Mouse (Mus musculus) gonadal fat pad, adult 2 months (tissue): ENCODE measurements around the gene Sod1. TPM values are rescaled to one million over a fixed set of nuclear protein-coding genes. Genes with fewer than 3 reads are reported as not detected.
"Not testable (repeated sequence)": the region's sequence is repeated elsewhere in the genome, so short reads cannot be mapped to it uniquely, and the experiment has no call there.

Source experiments
- DNase-seq: peaks from one replicate; pipeline ENCODE4 v3.0.0-alpha.2; 2012; ENCODE audit warnings: low read depth
- polyA plus RNA-seq: library from polyadenylated mRNA; depleted of rRNA; stranded (reverse); fragments of >200 nt; gene quantifications from 2 replicates; pipeline ENCODE4 v1.2.3, GENCODE M21; 2012

The Sod1 gene
- polyA plus RNA-seq, 1 experiment: 687 TPM

DNA sequence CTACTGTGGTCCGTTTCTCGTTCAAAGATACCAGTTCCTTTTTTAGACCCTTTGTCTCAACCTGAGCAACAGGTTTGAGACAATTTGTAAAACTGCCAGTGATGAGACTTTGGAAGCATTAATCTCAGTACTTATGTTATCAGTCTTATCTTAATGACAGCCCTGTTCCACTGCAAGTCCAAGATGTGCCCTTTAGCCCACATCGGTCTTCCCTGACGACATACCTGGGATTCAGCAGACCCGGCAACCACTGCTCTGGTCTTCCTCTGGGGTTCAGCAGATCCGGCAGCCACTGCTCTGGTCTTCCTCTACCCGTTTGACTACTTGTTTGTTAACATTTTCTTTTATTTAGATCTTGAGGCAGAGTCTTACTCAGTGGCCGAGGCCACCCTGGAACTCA lies 8.8 kb upstream of the Sod1 start:
- DNase-seq: no peak

DNA sequence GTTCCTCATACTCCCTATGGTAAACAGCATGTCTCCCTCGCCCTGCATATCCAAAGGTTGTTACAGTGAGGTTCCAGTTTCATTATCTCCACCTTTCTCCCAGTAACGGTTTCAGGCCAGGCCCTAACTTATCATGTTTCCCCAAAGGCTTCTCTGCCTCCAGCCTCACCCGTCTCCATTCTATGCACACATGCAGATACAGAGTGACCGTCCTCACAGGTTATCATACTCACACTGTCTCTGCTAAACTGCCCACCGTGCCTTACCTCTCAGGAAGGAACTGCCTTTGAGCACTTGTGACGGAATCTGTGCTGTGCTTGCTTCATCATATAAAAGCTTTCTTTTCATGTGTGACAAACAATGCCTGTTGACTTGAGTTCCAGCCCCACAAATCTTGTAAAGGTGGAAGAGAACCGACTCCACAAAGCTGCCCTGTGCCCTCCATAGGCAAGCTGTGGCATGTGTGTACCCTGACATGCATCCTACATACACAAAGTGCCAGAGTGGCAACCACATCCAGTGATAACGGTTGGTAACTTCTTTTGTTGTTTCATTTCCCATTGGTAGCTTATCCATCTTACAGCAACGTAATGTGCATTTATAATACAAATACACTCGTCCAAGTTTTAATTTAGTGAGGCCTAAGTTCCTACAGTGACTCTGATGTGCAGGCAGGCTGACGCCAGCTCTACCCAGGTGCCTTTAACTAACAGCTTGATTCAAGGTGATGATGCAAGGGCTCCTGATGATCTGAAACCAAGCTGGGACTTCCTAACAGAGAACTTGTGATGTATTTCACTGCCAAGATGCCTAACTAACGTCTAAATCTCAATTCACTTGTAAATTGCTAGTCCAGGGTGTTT lies 6.8 kb upstream of the Sod1 start:
- no peak for DNase-seq

DNA sequence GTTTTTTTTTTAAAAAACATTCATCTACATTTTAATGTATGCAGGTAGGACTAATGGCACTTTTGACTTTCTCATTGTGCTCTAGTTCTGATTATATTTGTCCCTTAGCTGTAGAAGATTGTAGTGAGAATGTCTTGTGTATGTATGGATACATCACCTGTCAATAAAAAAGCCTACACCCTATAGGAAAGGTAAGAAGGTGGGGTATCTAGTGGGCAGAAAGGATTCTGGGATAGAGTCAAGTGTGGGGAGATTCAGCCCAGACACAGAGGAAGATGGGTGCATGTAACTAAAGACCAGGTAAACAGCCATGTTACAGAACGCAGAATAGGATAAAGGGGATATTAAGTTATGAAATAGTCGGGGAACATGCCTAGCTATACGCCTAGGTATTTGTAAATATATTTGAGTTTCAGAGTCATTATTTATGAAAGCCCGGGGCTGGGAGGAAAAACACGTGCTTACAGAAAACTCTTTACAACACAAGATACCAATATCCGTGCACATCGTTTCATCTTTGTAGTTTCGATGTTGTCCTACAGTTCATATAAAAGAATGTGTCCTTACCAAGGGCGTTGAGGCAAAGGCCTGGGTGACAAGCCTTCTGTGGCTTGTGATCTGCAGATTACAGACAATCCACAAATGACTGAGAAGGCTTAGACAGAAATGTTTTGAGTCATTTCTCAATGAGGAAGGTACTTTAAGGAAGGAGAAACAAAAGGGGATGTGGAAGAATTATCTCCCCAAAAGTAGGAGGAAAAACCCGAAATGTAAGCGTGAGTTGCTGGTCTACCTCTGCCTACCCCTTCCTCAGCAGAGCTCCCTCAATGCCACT lies 5.6 kb upstream of the Sod1 start:
- DNase-seq: no peak

DNA sequence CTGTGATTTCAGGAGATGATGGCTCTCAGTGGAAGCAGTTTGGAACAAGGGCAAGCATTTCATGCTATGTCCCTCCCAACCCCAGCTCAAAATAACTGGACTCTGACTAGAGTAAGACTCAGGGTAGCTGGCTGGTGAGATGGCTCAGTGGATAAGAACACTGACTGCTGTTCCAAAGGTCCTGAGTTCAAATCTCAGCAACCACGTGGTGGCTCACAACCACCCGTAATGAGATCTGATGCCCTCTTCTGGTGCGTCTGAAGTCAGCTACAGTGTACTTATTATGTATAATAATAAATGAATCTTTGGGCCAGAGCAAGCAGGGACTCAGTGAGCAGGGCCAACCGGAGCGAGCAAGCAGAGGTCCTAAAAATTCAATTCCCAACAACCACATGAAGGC lies 4.7 kb upstream of the Sod1 start:
- DNase-seq: not testable (repeated sequence)

DNA sequence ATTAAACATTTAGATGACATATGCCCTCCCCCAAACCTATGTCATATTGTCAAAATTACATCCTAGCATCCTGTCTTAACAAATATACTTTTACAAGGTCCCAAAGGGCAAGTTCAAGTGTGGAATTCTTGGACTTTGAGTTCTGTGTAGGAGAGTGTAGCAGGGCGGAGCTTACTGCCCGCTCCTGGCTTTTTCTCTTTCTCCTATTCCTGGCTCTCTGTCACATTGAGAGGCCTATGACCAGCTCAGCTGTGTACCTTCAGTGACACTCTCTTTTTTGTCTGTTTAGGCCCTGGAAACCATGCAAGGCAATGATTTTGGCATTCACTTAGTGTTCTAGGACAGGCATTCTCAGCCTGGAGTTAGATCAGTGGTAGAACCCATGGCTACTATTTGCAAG lies 4.1 kb upstream of the Sod1 start:
- no peak for DNase-seq

DNA sequence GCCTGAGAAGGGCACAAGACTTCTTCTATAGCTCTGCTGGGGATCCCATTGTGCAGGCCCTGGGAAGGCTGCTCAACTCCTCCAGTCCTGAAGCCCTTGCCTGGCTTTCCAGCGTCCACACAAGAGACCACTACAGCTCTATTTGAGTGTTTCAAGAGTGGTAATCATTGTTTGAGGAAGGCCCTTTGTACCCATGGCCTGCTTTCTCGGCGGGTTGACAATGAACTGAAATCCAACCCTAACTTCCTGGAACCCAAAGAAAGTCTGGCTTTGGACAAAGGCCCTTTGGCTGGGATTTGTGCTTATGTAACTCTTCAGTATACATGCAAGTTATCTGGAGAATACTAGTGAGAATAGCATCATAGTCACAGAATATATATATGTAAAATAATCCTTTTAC lies 3.2 kb upstream of the Sod1 start:
- no peak for DNase-seq

DNA sequence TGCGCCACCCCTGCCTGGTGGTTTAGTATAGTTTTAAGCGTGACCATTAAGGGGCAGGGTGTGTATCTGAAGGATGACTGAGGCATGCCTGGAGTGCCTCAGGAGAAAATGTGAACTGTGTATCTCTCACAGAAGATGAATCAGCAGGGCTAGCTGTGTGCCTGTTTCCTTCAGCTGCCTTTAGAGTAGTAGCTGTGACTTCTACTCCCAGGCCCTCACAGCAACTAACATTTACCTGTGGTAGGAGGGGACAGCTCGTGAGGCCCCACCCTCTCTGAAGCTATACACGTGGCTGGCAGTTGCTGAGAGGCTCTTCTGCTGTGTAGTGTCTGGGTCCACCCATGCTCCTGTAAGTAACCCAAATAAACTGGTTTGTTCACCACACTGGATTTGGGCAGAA lies 2.6 kb upstream of the Sod1 start:
- no peak for DNase-seq

DNA sequence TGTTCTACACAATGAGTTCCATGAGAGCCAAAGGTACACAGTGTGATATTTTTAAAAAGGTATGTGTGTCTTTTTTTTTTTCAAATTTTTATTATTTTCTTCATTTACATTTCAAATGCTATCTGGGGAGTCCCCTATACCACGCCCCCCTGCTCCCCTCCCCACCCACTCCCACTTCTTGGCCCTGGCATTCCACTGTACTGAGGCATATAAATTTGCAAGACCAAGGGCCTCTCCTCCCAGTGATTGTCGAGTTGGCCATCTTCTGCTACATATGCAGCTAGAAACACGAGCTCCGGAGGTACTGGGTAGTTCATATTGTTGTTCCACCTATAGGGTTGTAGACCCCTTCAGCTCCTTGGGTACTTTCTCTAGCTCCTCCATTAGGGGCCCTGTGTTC lies 1.1 kb upstream of the Sod1 start:
- not testable (repeated sequence) for DNase-seq

DNA sequence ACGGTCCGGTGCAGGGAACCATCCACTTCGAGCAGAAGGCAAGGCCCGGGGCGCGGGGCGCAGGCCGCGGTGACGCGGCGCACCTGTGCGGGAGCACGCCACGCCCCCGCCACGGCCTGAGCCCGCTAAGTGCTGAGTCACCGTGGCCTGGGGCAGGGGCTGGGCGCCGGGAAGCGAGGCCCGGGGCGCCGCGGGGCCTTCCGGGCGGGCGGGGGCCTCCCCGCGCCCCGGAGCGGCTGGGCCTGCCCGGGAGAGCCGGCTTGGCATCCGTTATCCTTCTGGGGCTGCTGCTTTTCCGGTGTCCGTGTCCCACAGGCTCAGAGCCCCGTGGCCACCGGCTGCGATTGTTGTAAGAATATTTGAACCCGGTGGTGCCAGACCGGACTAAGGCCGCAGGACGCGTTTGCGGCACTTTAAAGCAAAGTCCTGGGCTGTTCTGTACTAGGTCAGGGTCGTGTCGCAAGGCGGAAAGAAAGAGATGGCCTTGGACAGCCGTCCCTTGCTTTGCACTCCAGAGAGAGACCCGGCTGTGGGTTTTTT lies 408 bp downstream of the Sod1 start:
- DNase-seq: no peak

DNA sequence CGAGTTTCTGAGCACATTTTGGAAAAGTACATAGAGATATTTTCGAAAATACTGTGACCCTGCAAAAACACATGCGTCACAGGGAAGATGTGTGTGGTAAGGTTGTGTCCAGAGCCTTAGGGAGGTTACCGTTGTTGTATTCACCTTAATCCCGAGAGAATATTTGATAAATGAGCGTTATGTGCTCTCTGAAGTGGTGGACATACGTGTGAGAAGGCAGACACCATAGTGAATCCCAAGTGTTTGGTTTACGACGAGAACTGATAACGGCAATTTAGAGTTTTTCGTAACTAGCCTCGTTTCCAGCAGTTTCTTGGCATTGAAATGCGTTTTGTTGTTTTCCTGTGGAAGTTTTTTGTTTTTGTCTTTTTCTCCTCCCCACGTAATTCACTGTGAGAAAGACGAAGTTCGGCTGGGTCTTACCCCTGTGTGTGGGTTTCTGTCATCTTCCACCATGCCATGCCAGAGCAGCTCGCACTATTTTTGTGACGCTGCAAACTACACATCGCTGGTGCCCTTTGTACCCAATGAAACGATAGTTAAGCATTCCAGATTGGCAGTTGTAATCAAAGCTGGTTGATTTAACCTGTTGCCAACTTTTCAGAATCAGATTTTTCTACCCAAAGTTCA lies 1.0 kb downstream of the Sod1 start:
- DNase-seq: no peak

DNA sequence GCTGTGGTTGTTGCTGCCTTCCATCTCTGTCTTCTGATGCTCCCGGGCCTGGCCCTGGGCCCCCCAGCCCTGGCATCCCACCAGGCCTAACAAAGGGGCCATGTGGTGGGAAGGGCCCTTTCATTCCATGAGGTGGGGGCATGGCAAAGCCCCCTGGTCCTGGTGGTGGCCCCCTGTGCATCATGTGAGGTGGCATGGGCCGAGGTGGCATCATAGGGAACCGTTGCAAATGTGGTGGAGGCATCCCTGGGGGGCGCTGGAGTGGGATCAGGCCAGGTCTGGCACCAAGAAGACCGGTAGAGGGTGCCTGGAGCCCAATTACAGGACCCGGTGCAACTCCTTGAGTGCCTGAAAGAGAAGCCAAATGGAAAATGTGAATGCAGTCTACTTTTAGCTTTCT lies 9.3 kb downstream of the Sod1 start:
- DNase-seq: no peak

DNA sequence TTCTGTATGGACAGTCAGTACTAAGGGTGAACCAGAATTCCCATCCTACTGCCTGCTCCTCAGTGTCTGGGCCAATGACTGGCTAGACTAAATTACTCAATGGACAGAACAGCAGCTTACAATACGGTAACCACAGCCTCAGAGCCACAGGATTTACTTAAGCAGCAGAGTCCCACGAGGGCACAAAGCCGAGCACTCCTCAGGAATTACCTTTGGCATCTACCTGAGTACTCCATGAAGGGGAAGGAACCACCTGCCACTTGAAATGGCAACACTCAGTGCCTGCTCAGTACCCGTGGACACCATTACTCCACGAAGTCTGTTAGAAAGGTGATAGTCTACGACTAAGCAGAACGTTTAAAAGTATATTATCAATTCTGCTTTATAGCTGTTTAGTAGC lies 10.7 kb downstream of the Sod1 start:
- DNase-seq: no peak

DNA sequence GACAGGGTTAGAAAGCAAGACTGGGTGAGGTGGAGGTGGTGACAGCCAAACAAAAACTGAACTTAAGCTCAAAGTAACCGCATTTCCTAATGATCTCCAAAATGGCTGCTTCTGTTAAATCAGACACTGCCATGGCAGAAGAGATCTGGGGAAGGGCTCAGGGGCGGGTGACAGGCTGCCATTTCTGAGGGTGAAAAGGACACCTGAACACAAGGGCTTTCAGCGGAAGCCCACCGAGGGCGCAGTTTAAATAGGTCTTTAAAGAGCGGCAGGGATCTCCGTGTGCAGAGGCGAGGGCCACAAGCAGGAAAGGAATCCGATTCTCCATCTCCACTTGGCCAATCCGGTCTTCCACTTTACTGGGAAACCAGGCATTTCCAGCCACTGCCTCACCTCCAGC lies 13.1 kb downstream of the Sod1 start:
- no peak for DNase-seq

DNA sequence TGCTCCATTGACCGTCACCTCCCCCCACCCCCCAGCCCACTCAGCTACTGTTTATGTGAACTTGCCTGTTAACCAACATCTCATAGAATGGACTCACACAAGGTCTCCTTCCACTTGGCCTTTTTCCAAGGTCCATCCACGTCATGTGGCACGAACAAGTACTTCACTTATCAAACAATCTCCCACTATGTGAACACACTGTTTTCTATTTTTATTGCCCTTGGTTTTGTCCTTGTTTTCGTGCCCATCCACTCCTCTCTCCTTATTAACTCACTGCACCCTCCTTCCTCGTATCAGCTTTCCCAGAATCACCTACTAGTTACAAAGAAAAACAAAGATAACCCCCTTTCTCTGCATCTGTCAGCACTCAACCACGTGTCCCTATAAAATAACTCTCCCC lies 14.1 kb downstream of the Sod1 start:
- DNase-seq: no peak

DNA sequence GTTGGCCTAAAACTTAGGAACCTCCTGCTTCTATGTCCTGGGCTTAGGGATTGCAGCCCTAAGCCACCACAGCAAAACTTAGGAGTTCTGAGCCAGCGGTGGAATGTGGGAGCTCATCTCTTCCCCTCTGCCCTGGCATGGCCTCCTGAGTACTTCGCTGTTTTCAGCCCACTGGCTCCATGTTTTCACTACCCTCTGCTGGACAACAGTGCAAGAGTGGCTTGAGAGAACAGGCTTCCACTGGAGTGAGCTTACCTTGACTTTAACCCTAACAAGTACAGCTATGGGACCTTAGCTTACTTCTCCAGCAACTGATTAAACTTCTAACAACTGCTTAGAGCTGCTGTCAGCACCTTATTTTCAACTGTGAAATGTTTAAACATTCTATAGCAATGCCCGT lies 14.6 kb downstream of the Sod1 start:
- DNase-seq: no peak

DNA sequence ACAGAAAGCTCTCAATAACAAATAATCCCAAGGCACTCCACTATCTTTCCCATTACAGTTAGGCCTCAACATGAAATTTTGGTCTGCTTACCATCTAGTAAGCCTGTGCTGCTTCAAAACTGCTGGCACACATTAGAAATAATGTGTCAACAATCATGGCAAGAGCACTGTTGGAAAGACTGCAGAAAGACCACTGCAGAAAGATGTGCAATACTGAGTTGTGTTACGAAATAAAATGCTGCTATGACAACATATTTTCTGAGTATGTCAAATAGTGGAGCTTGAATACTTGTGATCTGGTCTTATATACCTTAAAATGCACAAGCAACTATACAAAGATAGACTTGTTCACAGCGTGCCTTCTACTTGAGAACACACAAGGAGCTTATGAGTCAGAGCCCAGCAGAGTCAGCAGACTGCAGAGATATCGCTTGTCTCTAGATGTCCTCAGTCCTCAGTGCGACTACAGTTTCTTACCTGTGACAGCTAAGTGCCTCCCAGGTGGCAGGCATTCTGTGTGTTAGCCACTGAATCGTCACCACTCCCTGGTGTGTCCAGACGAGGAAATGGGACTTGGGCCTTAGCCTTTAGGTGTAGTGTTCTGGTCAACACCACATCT lies 18.7 kb downstream of the Sod1 start:
- no peak for DNase-seq

DNA sequence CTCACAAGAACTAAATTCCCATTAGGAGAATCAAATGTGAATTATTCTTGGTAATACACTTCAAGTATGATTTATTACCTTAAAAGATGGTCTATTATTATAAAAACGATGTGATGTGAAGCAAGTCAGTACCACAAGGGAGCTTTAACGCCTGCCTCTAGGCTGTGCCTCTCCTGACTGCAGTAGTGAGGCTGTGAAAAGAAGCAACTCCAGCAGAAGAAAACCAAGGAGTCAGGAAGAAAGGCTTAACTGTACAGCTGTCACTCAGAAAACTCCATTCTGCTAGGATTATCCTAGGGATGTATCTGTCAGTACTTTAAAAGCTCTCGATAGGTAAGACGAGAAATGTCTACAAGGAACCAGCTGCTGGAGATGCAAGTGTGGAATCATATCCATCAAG lies 21.3 kb downstream of the Sod1 start:
- DNase-seq: no peak

DNA sequence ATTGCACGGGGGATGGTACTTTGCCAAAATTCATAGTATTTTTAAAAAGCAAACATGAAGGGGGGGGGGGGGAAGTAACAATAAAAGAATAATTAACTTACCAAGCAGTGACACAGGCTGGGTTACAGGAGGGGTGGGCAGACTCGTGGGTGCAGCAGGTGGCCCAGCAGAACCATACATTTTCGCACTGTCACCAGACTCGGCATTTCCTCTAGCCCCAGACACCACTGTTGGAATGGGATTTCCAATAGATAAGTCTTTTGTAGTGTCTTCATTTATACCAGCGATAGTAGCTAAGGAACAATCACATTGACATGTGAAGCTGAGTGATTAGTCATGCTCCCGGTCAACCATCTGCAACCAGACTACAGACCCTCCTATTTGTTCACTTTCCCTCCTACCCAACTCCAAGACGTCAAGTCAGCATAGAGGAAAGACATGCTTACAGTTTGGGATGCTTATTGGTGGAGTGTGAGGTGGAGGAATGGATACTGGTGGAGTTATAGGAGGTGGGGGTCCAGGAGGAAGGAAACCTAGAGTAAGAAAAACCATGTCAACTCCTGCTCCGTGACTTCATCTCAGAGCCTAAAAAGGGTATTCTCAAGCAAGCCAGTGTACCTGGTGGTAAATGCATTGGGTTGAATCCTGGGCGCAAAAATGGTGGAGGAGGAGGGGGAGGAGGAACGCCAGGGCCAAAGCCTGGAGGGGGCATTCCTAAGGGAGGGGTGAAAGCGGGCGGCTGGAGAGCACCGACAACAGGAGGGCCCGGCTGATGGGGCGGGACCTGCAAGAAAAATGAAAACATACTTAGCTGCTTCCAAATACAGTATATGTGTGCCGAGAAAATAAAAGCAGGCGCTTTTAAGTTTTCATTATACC lies 22.1 kb downstream of the Sod1 start:
- DNase-seq: no peak

DNA sequence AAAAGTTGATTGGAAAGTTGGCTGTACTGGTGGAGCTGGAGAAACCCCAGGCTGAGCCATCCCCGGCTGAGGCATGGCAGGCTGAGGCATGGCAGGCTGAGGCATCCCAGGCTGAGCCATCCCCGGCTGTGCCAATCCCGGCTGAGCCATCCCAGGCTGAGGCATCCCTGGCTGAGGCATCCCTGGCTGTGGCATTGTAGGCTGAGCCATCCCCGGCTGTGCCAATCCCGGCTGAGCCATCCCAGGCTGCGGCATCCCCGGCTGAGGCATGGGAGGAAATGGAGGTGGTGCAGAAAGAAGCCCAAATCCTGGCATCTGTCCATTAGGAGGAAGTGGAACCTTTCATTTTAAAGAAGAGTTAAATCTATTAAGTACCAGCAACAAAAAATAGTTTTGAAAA lies 29.5 kb downstream of the Sod1 start:
- DNase-seq: no peak

DNA sequence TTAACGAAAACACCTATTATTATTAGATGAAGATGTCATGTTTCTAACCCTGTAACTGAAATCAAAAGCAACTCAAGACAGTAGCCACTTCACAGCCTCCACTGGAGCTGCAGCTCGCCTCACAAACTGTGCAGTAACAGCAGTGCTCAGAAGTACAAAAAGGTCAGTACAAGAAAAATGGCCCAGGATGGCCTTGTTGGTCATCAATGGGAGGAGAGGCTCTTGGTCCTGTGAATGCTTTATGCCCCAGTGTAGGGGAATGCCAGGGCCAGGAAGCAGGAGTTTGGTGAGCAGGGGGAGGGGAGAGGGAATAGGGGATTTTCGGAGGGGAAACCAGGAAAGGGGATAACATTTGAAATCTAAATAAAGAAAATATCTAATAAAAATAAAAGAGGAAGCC lies 30.7 kb downstream of the Sod1 start:
- not testable (repeated sequence) for DNase-seq

DNA sequence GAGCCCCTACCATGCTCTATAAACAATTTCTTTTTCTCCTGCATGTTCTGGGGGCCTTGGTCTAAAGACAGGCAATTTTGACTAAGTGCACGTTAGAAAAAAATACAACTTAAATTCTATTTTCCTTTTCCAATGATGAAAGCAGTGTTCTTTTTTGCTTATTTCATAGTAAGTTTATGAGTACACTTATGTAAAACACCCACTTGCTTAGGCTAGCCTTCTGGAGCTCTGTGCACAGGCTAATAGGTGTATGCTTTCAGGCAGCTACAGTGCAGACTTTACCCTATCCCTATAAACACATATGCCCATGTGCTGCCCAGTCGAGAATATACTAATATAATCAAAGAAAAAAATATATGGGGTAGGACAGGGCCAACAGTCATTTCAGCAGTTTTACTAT lies 32.0 kb downstream of the Sod1 start:
- DNase-seq: no peak
